Mouse (Mus musculus): Measurements from ENCODE around the gene Smpx. TPM values are rescaled to one million over a fixed set of nuclear protein-coding genes. Genes with fewer than 3 reads are reported as not detected.

Gene Smpx
- total RNA-seq (2021), result 100 to 1,000 TPM; 281 to 289 TPM
- long read RNA-seq, experiment 1, transcript Smpx-201 (6 exons, 1,152 nt), result major isoform, 251 of 345 reads
- long read RNA-seq, experiment 1, transcript Smpx-203 (5 exons, 898 nt), result minor isoform, 35 of 345 reads
- long read RNA-seq, experiment 1, transcript Smpx-207 (7 exons, 465 nt), result minor isoform, 5 of 345 reads
- long read RNA-seq, experiment 1, partial matches to known transcripts, result 36 of 345 reads
- long read RNA-seq, experiment 1, other reads (novel, unspliced or antisense), result 17 of 345 reads
- long read RNA-seq, experiment 2, transcript Smpx-207 (7 exons, 465 nt), result minor isoform, 6 of 405 reads
- long read RNA-seq, experiment 2, transcript Smpx-201 (6 exons, 1,152 nt), result major isoform, 274 of 405 reads
- long read RNA-seq, experiment 2, transcript Smpx-203 (5 exons, 898 nt), result minor isoform, 58 of 405 reads
- long read RNA-seq, experiment 2, partial matches to known transcripts, result 53 of 405 reads
- long read RNA-seq, experiment 2, other reads (novel, unspliced or antisense), result 14 of 405 reads

DNA sequence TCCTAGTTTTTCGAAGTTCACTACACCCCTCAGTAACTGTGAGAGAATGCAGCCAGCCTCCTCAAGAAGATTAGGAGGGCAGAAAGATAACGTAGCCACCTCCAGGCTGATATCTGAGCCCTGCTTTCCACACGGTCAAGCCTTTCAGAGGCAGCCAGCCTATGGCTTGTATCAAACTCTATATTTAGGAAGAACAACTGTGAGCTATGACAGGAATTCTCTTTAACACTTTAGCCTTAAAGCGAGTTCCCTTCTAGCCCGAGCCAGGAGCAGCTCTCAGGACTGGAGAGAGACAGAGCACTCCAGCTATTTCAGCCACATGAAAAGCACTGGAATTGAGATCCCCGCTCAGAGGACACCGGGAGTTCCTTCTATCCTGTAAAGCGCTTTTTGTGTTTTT lies at the start of gene Smpx:
Gene Smpx, plus strand, starts transcription at position 49 of the 400 bp plus-strand sequence.
- no peak for DNase-seq
- intact Hi-C loops (cut with DNase I), result no loop called here

DNA sequence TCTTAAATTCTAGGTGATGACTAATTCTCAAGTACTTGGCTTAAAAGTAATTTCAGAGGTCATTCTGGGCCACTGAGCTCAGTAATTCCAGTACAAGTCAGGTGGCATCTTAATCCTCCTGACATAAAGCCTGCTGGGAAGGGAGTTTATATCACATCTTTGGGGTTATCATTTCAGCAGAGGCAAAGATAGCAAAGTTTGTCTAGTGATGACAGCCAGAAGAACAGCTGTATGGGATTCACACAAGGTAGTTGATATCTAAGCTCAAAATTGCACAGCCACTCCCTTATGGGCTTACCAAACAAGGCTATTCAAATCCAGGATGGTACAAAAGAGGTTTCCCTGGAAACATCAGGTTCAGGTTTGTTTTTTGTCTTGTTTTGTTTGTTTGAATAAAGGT lies 43.7 kb upstream of the Smpx start:
- intact Hi-C loops (cut with DNase I), result no loop called here
- no peak for DNase-seq

DNA sequence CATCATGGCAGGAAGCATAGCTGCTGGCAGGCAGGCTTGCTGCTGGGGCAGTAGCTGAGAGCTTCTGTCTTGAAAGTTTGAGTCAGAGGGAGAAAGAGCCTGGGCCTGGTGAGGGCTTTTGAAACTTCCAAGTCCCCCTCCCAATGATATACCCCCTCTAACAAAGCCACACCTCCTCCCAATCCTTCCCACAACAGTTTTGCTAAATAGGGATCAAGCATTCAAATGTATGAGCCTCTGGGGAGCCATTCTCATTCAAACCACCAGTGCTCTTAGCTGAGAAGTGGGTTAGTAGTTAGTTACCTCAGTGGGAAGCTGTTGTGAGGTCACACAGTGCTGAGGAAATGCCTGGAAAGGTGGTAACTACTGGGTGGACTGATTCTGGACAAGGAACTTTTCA lies 41.4 kb upstream of the Smpx start:
- intact Hi-C loops (cut with DNase I), result no loop called here

DNA sequence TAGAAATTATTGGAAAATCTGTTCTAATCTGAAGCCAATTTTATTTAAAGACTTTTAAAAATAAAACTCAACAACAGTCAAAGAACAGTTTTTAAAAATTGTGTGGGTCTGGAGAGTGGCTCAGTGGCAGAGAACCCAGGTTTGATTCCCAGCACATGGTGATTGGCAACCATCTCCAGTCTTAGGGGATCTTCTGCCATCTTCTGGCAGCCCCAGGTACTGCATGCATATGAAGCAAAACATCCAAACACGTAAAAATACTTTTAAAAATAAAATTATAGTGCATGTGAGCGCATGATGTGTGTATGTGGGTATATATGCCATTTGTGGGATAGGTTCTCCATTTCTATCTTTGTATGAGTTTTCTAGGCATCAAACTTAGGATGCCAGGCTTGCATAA lies 26.9 kb upstream of the Smpx start:
- intact Hi-C loops (cut with DNase I), result no loop called here
- no peak for DNase-seq

More for the DNA sequence above, 41.4 kb upstream of the Smpx start:
- DNase-seq, result no peak

DNA sequence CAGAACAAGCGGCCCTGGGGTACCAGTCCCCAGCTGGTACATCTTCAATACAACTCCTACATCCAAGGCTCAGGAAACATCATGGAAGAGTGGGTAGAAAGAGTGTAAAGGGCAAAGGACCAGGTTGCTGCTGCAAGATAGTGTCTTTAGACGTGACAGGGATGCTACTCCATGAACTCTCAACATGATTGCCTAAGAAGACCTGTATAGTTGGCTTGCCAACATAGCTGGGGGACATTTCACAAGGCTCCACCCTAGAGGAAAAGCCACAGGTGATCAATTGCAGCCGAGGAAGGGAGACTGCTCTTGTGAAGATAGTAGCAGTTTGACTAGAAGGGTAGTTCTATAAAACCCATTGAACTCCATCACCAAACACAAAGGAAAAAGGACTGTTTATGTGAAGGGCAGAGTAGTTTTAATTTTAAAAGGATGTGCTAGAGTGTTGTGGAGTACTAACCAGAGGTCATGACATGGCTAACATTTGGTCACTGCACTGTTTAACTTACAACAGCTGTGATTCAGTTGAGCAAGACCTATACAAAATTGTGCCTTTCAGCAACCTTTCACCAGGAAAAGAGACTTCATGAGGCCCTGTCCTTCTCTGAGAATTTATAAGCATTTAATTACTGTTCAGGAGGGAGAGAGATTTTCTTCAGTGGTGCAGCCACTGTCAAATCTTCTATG lies 23.9 kb upstream of the Smpx start:
- DNase-seq, result no peak
- intact Hi-C loops (cut with DNase I), result no loop called here

DNA sequence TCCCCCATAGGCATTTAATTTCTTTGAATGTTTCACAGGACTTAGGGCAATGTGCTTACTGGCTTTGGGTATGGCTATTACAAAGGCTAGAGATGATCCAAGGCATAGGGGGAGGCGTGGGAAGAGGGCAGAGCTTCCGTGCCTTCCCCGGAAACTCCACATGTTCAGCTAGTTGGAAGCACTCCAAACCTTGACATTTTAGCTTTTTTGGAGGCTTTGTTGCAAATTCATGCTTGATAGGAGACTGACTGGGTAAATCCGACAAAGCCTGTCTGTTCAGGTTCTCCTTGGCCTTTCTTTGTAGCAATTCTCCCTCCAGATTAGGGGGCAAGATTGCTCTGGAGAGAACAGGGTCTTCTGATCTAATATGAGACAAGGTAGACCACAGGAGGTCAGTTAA lies 7.5 kb upstream of the Smpx start:
- DNase-seq, result no peak
- intact Hi-C loops (cut with DNase I), result no loop called here

DNA sequence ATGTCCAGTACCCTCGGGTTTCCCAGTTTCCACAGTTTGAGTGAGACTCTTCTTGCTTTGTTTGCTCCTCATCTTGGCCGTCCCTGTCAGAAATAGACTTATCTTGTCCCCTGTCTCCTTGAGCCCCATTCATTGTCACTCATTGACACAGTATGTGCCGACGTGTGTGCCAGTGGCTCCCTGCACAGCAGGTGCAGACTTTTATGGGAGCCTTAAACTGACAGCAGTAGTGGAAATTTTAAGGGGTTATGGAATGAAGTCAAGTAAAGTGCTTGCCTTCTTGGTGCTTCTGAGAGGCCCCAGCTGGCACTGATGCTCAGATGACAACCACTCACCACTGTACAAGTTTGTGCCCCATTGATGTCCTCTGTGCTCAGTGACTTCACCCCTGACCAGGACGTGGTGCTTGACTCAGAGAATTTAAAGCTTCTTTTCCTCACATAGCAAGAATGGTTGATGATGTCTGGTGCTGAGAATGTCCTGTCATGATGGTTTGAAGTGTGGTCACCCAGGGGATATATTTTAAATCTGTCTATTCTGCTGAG lies 1.0 kb upstream of the Smpx start:
- DNase-seq, result no peak
- intact Hi-C loops (cut with DNase I), result no loop called here

DNA sequence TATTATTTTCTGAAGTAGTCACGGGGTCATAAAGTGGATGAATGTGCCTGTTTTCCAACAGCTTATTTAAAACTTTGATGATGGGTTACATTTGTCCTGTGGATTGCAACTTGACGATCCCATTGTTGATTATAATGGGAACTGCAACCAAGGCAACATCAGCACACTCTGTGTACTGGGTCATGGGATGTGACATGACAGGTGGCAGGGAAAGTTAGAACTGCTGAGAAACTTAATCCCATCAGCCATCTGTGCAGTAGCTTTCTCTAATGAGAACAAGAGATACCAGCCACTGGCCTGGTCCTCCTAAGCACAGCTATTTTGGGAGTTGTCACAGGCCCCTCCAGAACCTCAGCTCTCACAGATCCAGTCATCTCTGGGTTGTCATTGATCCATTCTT lies 8.5 kb downstream of the Smpx start:
- intact Hi-C loops (cut with DNase I), result no loop called here
- DNase-seq, result no peak

DNA sequence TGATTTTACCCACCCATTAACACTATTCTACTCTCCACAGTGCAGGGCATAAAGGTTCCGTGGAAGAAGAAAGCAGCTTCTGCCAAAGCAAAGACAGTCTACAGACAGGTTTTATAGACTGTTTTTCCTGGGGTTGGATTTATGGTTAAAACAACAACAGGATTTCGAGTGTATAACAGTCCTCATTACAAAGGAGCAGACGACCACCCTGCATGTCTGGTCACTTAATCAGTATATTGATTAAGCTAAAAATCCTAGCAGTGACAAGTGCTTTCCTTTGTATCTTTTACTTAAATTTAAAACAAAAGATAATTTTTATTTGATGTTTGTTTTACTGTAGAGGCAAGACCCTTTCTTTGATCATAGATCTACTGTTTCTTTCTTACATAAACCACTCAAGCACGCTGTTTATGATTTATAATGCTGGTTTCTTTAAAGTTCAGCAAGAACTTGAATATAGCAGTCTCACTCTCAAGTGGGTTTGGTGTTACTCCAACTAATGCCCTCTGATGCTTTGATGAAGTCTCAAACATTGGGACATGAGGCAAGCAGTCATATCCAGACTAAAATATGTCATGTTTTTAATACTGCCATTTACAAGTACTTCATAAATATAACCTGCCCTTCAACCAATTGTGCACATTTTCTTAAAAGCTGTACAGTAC lies 10.0 kb downstream of the Smpx start:
- intact Hi-C loops (cut with DNase I), result no loop called here
- DNase-seq, result no peak

DNA sequence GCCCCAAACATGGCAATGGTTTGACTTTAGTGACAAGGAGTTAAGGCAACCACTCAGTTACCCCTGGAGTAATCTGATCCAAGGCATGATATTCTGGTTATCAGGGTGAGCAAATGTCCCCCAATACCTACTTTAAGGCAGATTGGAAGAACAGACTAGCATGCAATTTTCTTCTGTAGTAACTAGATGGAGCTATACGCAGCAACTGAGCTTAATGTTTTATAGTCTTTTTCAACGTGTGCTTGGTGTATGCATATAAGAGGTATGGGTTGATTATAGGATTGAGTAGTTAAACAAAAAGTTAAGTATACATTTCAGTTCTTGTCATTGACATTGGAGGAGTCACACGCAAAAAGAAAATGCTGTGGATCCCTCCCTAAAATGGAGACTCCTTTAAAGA lies 21.2 kb downstream of the Smpx start:
- intact Hi-C loops (cut with DNase I), result no loop called here
- DNase-seq, result no peak

DNA sequence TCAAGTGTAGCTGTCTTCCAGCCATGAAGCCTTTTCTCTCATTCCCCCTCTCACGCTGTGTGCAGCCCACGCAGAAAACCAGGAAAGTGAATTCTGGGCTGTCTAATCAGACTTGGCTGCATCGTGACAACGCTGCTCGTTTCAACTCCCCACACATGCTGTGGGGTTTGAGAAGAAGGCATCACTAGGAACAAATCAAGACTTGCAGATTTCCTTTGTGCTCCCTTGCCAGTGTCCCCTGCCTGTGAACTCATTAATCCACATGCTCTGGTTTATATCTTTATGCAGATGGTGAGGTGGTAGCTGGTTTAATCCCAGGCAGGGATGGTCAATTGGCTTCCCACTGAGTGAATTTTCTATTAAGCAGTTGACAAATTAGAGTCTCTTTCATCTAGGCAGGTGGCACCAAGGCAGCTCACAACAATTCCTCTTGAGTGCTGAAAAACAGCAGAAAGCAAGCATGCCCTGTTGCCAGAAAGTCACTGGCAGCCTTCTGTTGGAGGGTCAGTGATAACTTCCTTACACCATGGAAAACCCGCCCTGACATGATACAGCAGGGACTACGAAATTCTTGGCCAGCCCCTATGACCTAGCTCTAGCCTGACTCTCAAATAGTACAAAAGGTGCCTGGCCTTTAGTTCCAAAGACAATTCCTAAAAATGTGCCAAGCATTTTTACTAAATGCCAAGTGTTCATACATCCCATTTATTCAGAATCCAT lies 32.1 kb downstream of the Smpx start:
- intact Hi-C loops (cut with DNase I), result loop anchor here (10.0 kb wide), 1 partner anchor 1194 kb away; no protein-coding TSS in a partner anchor

DNA sequence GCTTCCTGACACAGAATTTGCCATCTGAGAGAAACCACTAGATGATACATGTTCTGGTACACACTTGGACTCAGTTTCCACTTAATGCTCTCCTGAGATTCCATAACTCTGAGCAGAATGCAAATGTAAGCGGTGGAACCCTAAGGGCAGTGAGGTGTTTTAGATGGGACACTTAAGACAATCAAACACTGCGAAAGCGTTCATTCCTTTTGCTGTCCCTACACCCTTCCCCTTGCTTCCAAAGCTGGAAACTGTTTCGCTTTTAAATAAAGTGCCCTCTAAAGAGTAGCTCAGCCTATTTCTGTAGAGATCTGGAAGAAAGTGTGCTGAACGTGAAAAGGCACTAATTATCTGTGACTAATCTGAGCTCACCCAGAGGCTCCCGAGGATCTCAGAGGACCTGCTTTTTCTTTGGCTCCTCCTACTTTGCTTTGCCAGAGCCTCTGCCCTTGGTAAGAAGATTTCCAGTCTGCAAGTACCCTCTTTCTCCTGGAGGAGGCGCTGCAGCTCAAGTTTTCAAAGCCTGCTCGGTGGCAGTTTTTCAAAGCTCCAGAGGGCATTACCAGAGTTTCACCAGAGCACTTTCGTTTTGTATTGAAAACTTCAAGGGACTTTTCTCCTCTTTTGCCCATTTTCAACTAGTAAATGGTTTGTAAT lies 33.1 kb downstream of the Smpx start:
- intact Hi-C loops (cut with DNase I), result loop anchor here (10.0 kb wide), 1 partner anchor 1193 kb away; no protein-coding TSS in a partner anchor
- DNase-seq, result peak; percentile 31 to 56

More for the DNA sequence above, 32.1 kb downstream of the Smpx start:
- DNase-seq, result no peak

DNA sequence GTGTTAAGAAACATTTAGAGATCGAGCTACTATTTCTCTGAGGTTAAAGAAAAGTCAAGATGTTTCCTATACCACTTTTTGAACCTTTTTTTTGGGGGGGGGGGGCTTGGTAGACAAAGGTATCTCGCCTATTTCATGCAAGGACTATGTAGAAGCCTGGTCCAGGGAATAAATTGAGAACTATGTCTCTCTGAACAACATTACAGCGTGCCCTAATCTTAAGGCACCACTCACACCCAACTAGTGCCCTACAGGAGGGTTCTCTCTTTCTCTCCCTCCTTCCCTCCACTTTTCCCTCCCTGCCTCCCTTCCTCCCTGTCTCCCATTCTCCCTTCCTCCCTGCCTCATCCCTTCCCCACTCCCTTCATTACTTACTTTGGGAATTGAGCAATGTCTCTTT lies 33.6 kb downstream of the Smpx start:
- DNase-seq, result no peak
- intact Hi-C loops (cut with DNase I), result loop anchor here (10.0 kb wide), 1 partner anchor 1192 kb away; no protein-coding TSS in a partner anchor

DNA sequence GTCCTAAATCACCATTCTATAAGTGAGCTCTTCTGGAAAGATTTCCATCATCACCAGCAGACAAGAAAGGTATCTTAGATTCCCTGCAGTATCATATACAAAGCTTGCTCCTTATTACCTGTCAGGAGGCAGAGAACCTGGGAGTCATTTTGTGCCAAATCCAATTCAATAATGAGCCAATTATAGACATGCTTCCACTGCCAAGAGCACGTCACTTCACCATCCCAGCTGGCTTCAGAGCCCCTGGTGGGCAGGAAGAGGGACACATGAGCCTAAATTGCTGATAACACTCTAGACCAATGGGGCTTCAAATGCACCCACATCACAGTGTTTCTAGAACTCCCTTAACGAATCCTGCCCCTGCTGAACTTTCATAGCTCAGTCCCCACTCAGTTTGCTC lies 35.1 kb downstream of the Smpx start:
- no peak for DNase-seq
- intact Hi-C loops (cut with DNase I), result loop anchor here (10.0 kb wide), 1 partner anchor 1191 kb away; no protein-coding TSS in a partner anchor

DNA sequence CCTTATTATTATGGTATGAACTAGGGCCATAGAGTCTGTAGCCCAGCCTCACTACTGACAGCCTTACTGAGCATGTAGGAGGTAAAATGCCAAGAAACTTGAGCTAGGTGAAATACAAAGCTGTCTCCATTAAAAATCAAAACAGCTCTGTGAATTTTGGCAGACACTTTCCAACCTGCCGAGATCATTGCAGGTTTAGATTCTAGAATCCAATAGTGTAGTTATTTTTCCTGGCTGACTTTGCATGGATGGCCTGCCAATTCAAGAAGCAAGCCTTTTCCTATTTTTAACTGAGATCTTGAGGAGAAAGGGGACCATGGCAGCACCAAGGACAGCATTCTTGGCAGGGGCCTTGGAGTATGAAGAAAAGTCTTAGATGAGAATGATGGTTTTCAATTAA lies 35.6 kb downstream of the Smpx start:
- no peak for DNase-seq
- intact Hi-C loops (cut with DNase I), result loop anchor here (10.0 kb wide), 1 partner anchor 1190 kb away; no protein-coding TSS in a partner anchor

DNA sequence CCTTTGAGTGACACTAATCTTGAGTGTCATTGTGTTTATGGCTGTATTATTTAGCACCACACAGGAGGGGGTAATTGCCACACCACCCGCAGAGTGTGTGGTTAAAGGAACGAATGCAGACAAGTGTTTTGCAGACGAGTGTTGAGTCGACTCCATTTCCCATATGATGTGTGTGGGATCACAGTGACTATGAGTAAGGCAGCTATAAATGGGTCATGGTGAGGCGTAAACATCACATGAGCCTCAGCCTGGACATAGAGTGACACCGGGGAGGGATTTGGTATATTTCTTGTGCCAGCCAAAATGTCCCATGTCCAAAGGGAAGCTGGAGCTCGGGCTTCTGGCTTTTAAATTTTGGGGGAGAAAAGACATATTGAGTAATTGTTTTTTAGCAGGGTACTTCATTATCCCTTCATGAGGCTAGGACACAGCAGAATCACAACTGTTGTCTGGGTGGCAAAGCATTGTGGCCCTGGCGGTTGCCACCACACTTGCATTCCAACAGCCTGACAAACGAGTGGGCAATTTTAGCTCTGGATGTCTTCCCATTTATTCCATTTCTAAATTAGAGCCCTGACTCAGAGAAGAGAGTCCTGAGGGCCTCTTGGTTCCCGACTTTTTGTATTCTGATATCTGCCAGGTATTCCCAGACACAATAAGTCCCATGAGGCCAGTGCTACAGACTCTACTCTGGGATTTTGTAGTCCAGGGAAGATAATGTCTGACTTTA lies 49.3 kb downstream of the Smpx start:
- no peak for DNase-seq
- intact Hi-C loops (cut with DNase I), result no loop called here

DNA sequence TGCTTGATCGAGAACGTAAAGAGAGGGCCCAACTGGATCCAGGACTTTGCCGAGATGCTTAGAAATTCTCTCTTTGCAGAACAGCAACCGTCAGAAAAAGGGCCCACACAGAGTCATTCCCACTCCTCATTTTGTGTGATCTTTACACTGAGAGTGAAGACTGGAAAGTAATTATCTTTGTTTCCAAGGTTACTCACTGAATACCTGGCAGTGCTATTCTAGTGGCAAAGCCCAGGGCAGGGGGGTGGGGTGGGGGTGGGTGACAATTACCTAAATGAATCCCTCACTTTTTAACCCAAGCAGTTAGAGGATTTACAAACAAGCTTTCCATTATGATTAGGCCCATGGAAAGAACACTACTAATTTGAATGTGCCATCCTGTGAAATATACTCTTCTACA lies 55.8 kb downstream of the Smpx start:
- DNase-seq, result no peak
- intact Hi-C loops (cut with DNase I), result loop anchor here (10.0 kb wide), 1 partner anchor 60 kb away; the partner anchor contains the start of gene Klhl34

DNA sequence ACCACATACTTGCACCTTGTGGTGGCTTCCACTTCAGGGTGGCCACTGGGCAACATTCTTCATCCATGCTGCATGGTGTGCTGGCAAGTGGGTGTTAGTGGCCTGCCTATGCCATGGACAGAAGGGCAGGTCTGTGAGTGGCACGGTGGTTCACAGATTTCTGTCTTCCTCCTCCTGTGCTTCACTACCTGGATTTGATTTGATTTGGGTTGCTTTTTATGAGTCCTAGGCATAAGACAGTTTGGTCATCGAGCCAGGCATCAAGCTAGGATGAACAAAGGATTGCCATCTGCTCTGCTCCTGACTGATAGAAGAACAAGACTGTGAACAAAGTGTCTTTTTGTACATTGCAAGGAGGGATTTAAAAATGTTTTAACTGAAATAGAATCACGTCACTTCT lies 63.8 kb downstream of the Smpx start:
- intact Hi-C loops (cut with DNase I), result no loop called here
- no peak for DNase-seq

DNA sequence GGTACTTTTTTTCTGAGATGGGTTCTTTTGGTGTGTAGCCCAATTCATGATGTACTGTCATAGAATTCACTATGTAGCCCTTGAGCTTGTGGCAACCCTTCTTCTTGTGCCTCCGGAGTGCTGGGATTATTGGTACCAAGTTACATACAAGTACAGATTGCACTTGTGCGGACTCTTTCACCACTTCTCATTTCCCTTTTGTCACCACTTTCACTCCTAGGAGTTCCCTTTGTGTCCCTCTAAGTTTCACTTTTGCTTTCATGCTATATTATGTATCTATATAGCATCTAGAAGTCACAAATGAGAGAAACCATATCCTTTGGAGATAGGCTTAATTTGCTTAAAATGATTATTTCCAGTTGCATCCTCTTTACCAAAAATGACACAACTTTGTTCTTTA lies 103.0 kb downstream of the Smpx start:
- intact Hi-C loops (cut with DNase I), result no loop called here
- no peak for DNase-seq

All from gastrocnemius, postnatal 36 days (tissue).